Mouse (Mus musculus): ENCODE measurements around the gene Dlx5. TPM values are rescaled to one million over a fixed set of nuclear protein-coding genes. Genes with fewer than 3 reads are reported as not detected.
A peak's percentile ranks its signal among the peaks of the same experiment; 100 is the strongest.

Gene Dlx5
- total RNA-seq, 2 experiments from 2014 or later = 0.53 TPM; not detected in 1

DNA sequence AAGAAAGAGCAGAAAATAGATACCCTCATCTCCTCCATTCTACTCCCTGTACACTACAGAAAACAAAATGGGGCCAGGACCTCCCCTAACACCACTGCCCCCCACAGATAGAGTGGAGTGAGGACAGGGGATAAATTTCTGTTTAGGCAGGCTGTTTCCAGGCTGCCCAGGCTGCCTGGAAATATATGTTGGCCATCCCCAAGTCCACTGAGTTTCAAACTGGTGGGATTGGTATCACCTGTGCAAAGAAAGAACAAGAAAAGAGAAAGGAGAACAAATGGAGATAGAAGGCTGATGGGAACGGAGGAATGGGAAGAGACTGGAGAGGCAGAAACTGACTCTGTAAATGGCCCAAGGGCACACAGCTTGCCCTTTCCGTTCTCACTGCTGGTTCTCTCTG, 5.7 kb downstream of the Dlx5 start:
- DNase-seq = no peak

- DNase-seq = no peak
Measured at GRCm38 (mm10) chr6:6875676-6876075, 6.2 kb downstream of the Dlx5 start.

DNA sequence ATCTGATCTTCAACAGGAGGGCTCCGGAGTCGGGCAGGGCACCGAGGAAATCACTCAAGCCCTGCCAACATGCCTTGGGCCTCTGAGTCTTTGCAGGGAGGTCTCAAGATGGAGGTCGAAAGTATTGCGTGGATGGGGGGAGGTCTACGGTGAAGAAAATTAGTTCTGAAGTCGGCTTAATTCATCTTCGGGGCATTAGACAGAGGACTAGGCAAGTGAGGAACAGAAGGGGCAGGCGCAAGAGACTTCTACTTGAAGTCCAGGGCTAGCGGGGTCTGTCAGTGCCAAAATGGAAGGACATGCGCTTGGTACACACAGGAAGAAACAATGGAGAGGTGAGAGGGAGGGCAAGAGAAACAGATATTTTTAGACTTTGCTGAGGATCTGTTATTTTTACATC, 6.7 kb downstream of the Dlx5 start:
- no peak for DNase-seq

GRCm38 (mm10) chr6:6874073-6874771, 7.7 kb downstream of the Dlx5 start:
- no peak for DNase-seq

DNA sequence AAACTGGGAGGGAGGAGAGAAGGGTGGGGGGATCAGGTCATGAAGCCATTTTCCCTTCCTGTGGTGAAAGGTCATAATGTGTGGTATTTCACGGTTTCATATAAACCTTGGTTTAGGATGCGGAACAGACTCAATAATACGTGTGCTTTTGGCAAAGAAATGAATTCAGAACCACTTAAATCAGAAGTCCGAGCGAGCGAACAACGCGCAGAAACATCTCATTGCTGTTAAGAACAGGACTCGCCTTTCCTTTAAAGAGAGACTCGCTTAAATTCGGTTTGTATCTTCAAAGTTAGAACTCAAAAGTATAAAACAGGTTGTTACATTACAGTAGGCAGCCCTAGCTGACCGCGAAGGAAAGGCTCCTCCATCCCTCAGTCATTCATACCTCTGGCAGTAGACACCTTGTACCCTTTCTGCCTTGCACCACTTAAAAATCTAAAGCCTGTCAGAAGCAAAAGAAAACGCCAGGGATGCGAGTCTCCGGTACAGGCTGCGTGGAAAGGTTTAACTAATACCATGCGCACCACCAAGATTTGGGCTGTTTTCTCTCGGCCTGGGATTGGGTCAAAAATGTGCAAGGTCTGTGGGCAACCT, 8.3 kb downstream of the Dlx5 start:
- DNase-seq = no peak

DNA sequence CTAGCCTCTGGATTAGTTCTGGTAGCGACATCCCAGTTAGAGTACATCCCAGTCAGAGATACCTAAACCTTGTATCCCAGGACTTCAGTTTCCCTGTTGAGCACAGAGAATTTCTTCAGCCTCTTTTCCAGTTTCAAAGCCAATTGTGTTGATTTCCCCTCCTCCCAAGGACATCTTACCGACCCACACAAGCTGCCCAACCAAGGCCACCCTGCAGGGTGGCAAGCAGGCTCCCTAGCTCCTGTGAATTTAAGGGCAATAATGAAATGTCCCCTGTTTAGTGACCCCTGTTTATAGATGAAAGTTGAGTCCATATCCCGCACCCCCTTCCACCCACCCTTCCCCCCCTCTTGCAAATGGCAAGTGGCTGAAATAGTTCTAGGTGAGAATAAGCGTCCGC, 9.0 kb downstream of the Dlx5 start:
- no peak for DNase-seq

- no peak for DNase-seq
Measured at GRCm38 (mm10) chr6:6871692-6872091, 10.2 kb downstream of the Dlx5 start.

DNA sequence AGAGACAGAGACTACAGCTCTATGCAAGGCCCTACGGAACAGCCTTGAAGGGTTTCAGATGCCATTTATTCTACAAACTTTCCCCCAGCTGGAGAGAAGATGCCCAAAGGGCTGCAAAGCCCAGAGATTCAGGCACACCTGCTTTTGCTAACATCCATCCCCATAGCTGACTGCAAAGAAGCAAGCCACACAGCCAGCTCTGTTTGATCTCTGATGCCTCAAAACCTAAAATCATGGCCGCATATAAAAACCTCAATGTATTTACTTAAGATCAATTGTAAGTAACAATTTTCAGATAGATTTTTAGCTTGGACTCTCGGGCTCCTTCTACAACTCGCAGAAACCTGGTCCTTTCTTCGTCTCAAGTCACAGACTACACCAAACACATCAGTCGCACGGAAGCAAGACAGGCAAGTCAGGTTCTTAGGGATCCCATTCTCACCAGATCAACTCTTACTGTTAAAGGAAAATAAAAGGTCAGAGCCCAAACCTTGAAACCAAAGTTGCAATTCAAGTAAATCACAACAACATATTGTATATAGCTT, 10.9 kb downstream of the Dlx5 start:
- no peak for DNase-seq

- DNase-seq = no peak
Measured at GRCm38 (mm10) chr6:6869961-6870800, 11.7 kb downstream of the Dlx5 start.

DNA sequence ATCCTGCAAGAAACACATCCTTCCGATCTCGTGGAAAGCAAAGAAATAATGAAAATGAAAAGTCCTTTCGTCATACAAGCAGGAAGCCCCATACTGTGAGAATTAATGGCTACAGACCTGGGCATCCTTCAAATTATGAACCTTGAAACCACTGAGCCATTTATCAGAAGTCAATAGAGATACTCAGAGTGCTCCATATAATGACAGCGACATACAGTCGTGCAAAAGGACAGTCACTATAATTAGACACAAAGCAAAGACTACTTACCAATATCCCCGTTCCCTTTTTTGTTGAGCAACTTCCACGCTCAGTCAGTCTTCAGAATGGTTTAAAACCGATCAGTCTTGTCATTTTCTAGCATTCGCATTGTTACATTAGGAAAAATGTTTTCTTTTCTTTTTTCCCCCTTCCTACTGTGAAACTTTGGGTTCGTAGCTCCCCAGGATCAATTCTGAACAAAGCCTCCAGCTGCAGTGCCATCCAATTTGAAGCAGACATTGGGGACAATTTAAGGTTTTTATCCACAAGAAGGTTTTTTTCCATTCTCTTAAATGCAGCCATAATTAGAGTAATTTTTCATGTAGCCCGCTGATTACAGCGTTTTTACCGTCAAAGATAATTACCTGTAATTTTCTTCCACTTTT, 12.7 kb downstream of the Dlx5 start:
- no peak for DNase-seq

GRCm38 (mm10) chr6:6867031-6867430, 14.9 kb downstream of the Dlx5 start:
- DNase-seq = no peak

GRCm38 (mm10) chr6:6864441-6865440, 17.1 kb downstream of the Dlx5 start:
- no peak for DNase-seq

DNA sequence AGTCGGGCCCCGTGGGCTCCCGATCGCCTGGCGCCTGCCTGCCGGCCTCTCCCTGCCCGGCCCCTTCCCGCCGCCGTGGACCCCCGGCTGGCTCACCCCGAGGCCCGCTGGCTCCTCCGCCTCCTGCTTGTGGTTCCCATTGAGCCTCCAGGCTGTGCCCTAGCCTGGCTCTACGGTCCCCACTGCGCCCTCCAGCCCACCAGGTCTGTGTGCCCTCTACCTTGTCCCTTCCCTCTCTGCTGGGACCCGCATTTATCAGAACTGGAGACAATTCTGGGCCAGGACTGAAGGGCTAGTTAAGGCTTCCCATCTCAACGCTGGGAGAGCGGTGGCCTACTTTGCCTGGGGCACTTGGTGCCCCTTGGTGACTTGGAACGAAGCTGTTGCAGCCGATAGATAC, 17.9 kb downstream of the Dlx5 start:
- DNase-seq = no peak

DNA sequence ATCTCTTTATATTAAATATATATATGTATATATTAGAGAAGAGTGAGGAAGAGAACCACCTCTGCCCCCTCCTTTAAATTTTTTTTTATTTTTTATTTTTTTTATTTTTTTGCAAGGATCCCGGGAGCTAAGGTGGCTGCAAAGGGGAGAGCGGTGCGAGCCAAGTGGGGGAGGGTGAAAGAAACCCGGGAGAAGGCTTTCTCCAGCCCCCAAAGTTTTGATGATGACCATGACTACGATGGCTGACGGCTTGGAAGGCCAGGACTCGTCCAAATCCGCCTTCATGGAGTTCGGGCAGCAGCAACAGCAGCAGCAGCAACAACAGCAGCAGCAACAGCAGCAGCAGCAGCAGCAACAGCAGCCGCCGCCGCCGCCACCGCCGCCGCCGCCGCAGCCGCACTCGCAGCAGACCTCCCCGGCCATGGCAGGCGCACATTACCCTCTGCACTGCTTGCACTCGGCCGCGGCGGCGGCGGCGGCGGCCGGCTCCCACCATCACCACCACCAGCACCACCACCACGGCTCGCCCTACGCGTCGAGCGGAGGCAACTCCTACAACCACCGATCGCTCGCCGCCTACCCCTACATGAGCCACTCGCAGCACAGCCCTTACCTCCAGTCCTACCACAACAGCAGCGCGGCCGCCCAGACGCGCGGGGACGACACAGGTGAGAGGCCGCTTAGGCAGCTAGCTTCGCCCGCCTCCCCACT, 18.6 kb downstream of the Dlx5 start, which contains the start of gene Dlx6:
TSS of gene Dlx6 (plus strand) at position 175 of the 711 bp plus-strand sequence.
- DNase-seq = peak; percentile 30

GRCm38 (mm10) chr6:6862611-6863010, 19.3 kb downstream of the Dlx5 start:
- DNase-seq = peak; percentile 57 to 65

DNA sequence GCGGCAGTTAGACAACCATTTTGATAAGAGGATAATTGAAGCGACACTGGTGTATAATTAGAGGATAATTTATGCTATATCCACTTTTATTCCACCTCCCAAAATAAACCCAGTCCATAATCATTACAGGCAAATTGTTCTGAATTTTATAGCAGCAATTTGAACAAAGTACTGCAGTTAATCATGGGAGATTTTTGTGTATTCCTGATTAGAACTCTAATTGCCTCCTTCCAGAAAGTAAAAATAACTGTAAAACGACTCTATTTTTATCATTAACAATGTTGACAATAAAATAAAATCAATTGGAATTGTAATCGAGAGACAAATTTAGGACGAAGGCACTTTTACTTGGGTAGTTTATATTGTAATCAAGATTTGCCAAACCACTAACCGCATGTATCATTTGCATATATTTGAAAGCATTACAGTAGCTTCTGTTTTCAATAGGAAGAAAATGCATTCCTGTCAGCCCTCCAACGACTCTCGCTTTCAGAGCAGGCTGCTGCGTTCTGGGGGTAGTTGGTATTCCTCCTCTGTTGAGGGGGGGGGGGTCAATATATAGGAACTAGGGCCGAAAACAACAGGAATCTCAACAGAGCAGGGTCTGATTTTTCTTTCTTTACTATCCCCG, 20.0 kb downstream of the Dlx5 start:
- DNase-seq = no peak

GRCm38 (mm10) chr6:6861086-6861797, 20.6 kb downstream of the Dlx5 start:
- DNase-seq = no peak

- DNase-seq = no peak
Measured at GRCm38 (mm10) chr6:6860411-6861085, 21.3 kb downstream of the Dlx5 start.

Data from adrenal gland, postnatal 36 days (tissue).